Mouse (Mus musculus) lung, embryonic 15.5 days (tissue): ENCODE results near the gene BC035044. TPM values are rescaled to one million over a fixed set of nuclear protein-coding genes. Genes with fewer than 3 reads are reported as not detected.
"Not testable (repeated sequence)": the region's sequence is repeated elsewhere in the genome, so short reads cannot be mapped to it uniquely, and the experiment has no call there.

Source experiments
- ATAC-seq: fragments of 200-750 bp; cut with Nextera tagmentation; 2 replicates; pipeline ENCODE4 v1.8.0; 2017; ENCODE audit warnings: moderate number of reproducible peaks, borderline replicate concordance; ENCODE audit not compliant: low FRiP score, low TSS enrichment; ENCODE audit errors: extremely low read depth
- H3K27ac ChIP-seq: fragments of 300-500 bp; sonication (generic); 2 replicates; pipeline ENCODE4 v1.5.1; 2015; ENCODE audit warnings: moderate library complexity, mild to moderate bottlenecking, inconsistent platforms
- H3K27me3 ChIP-seq: fragments of 300-500 bp; sonication (generic); 2 replicates; pipeline ENCODE4 v1.6.1; 2015; ENCODE audit warnings: inconsistent platforms
- H3K36me3 ChIP-seq: fragments of 300-500 bp; sonication (generic); 2 replicates; pipeline ENCODE4 v1.6.1; 2015; ENCODE audit warnings: inconsistent platforms
- H3K4me1 ChIP-seq: fragments of 300-500 bp; sonication (generic); 2 replicates; pipeline ENCODE4 v1.6.1; 2015; ENCODE audit warnings: inconsistent platforms
- H3K4me2 ChIP-seq: fragments of 300-500 bp; sonication (generic); 2 replicates; pipeline ENCODE4 v1.6.1; 2015; ENCODE audit warnings: inconsistent platforms, mild to moderate bottlenecking, moderate library complexity
- H3K4me3 ChIP-seq: fragments of 300-500 bp; sonication (generic); 2 replicates; pipeline ENCODE4 v1.5.1; 2015; ENCODE audit warnings: mild to moderate bottlenecking, inconsistent platforms
- H3K9ac ChIP-seq: fragments of 300-500 bp; sonication (generic); 2 replicates; pipeline ENCODE4 v1.6.1; 2015; ENCODE audit warnings: inconsistent platforms
- H3K9me3 ChIP-seq: fragments of 300-500 bp; sonication (generic); 2 replicates; pipeline ENCODE4 v1.6.1; 2016; ENCODE audit warnings: inconsistent platforms
- WGBS: fragments of 180-500 bp; shearing (Covaris S2); methylation state at CpG from one replicate; pipeline ENCODE4 v1.1.7; 2015; 5-methylcytosine and 5-hydroxymethylcytosine counted together
- polyA plus RNA-seq: library from polyadenylated mRNA; unstranded; fragments of >200 nt; fragmentation: Nextera tagmentation; extraction: Ambion mirVana; gene quantifications from 2 replicates; pipeline ENCODE4 v1.2.1, GENCODE M21; 2015

Gene BC035044
- polyA plus RNA-seq: 0.83 and 1.4 TPM in 2 replicates

GRCm38 (mm10) chr6:128890948-128891355, at the start of gene BC035044:
TSS of gene BC035044 (minus strand) at chr6:128891126.
- H3K9me3 ChIP-seq: no peaks in the 10 kb centered on the region
- no peaks in the 10 kb centered on the region for H3K4me1 ChIP-seq
- no peak within 1 kb of the TSS for H3K9ac ChIP-seq
- H3K27ac ChIP-seq: no peak within 1 kb of the TSS
- no peak within 1 kb of the TSS for H3K4me3 ChIP-seq
- WGBS: 69% methylated on average over 2 of the region's 2 CpGs
- H3K27me3 ChIP-seq: no peaks in the 10 kb centered on the region
- no peak for ATAC-seq
- H3K4me2 ChIP-seq: no peak within 1 kb of the TSS
- no peaks in the 10 kb centered on the region for H3K36me3 ChIP-seq

GRCm38 (mm10) chr6:128935889-128936665, 45.2 kb upstream of the BC035044 start:
- not testable (repeated sequence) for H3K36me3 ChIP-seq, H3K4me3 ChIP-seq, H3K27ac ChIP-seq, H3K9ac ChIP-seq, H3K27me3 ChIP-seq, H3K9me3 ChIP-seq, H3K4me1 ChIP-seq, H3K4me2 ChIP-seq, ATAC-seq
- 87% methylated on average over 4 of the region's 13 CpGs for WGBS

- WGBS: 91% methylated on average over 4 of the region's 4 CpGs
- not testable (repeated sequence) for H3K4me2 ChIP-seq, H3K36me3 ChIP-seq, H3K4me3 ChIP-seq, ATAC-seq, H3K9me3 ChIP-seq, H3K9ac ChIP-seq, H3K4me1 ChIP-seq, H3K27me3 ChIP-seq
- peak within 1 kb of the TSS; percentile 37; the same call in 1 of the 2 replicates for H3K27ac ChIP-seq
These were observed 43.2 kb upstream of the BC035044 start, which contains the start of gene Clec2g for GRCm38 (mm10) chr6:128934081-128934480. TSS of gene Clec2g (plus strand) at chr6:128934381.

GRCm38 (mm10) chr6:128933050-128933449, 42.1 kb upstream of the BC035044 start:
- no peak overlapping the region for H3K4me2 ChIP-seq

GRCm38 (mm10) chr6:128917322-128917721, 26.4 kb upstream of the BC035044 start:
- Histone ChIP-seq H3K36me3 (no peaks in the 10 kb centered on the region), H3K27ac (no peak overlapping the region), H3K4me3 (no peak overlapping the region), H3K9me3 (no peaks in the 10 kb centered on the region), H3K4me1 (no peaks in the 10 kb centered on the region), H3K9ac (no peak overlapping the region), H3K4me2 (no peak overlapping the region), H3K27me3 (no peaks in the 10 kb centered on the region)
- ATAC-seq: no peak
- WGBS: 86% methylated on average over 2 of the region's 2 CpGs

More at GRCm38 (mm10) chr6:128933050-128933449, 42.1 kb upstream of the BC035044 start:
- ATAC-seq: peak; percentile 49; the same call in 1 of the 2 replicates
- H3K9ac ChIP-seq: no peak overlapping the region
- no peaks in the 10 kb centered on the region for H3K27me3 ChIP-seq
- H3K4me1 ChIP-seq: peaks cover 8% of the 10 kb centered on the region
- H3K27ac ChIP-seq: peak overlapping the region; percentile 37; the same call in 1 of the 2 replicates
- H3K9me3 ChIP-seq: no peaks in the 10 kb centered on the region
- no peak overlapping the region for H3K4me3 ChIP-seq
- WGBS: 23% methylated on average over 2 of the region's 2 CpGs
- H3K36me3 ChIP-seq: no peaks in the 10 kb centered on the region

- no peaks in the 10 kb centered on the region for H3K4me1 ChIP-seq
- WGBS: 72% methylated on average over 2 of the region's 2 CpGs
- no peak overlapping the region for H3K4me2 ChIP-seq
- no peak for ATAC-seq
- no peak overlapping the region for H3K9ac ChIP-seq
- H3K9me3 ChIP-seq: no peaks in the 10 kb centered on the region
- no peaks in the 10 kb centered on the region for H3K36me3 ChIP-seq
- no peak overlapping the region for H3K4me3 ChIP-seq
- no peaks in the 10 kb centered on the region for H3K27me3 ChIP-seq
- peak overlapping the region; percentile 31; the same call in 1 of the 2 replicates for H3K27ac ChIP-seq
These were observed 22.8 kb upstream of the BC035044 start for GRCm38 (mm10) chr6:128913598-128914254.

GRCm38 (mm10) chr6:128900796-128901552, 10.0 kb upstream of the BC035044 start:
- H3K4me1 ChIP-seq, H3K4me2 ChIP-seq, H3K27ac ChIP-seq, H3K9ac ChIP-seq, H3K9me3 ChIP-seq, H3K4me3 ChIP-seq, H3K36me3 ChIP-seq, H3K27me3 ChIP-seq: not testable (repeated sequence)
- 83% methylated on average over 5 of the region's 6 CpGs for WGBS
- peak; percentile 31; the same call in 1 of the 2 replicates for ATAC-seq

GRCm38 (mm10) chr6:128900044-128900443, 9.1 kb upstream of the BC035044 start:
- Histone ChIP-seq H3K9ac (no peak overlapping the region), H3K9me3 (no peaks in the 10 kb centered on the region), H3K4me2 (no peak overlapping the region), H3K36me3 (no peaks in the 10 kb centered on the region), H3K27me3 (no peaks in the 10 kb centered on the region), H3K27ac (no peak overlapping the region), H3K4me1 (no peaks in the 10 kb centered on the region), H3K4me3 (no peak overlapping the region)
- 82% methylated on average over 2 of the region's 2 CpGs for WGBS
- ATAC-seq: no peak

- no peak overlapping the region for H3K9ac ChIP-seq
- H3K9me3 ChIP-seq: no peaks in the 10 kb centered on the region
- 36% methylated on average over 3 of the region's 3 CpGs for WGBS
- H3K4me2 ChIP-seq: no peak overlapping the region
- no peaks in the 10 kb centered on the region for H3K4me1 ChIP-seq
- peak; percentile 71; the same call in 1 of the 2 replicates for ATAC-seq
- H3K36me3 ChIP-seq: no peaks in the 10 kb centered on the region
- H3K27ac ChIP-seq: no peak overlapping the region
- no peaks in the 10 kb centered on the region for H3K27me3 ChIP-seq
- H3K4me3 ChIP-seq: no peak overlapping the region
These were observed 4.6 kb upstream of the BC035044 start for GRCm38 (mm10) chr6:128895404-128896001.

GRCm38 (mm10) chr6:128888834-128889233, 2.1 kb downstream of the BC035044 start:
- WGBS: 69% methylated on average over 5 of the region's 5 CpGs
- Histone ChIP-seq H3K4me3 (no peak overlapping the region), H3K27ac (no peak overlapping the region), H3K4me1 (no peaks in the 10 kb centered on the region), H3K36me3 (no peaks in the 10 kb centered on the region), H3K4me2 (no peak overlapping the region), H3K9me3 (no peaks in the 10 kb centered on the region), H3K27me3 (no peaks in the 10 kb centered on the region), H3K9ac (no peak overlapping the region)
- no peak for ATAC-seq

GRCm38 (mm10) chr6:128887091-128887790, 3.7 kb downstream of the BC035044 start, which contains the start of gene Clec2i:
TSS of gene Clec2i (plus strand) at chr6:128887588.
- H3K4me1 ChIP-seq, H3K9me3 ChIP-seq, H3K4me3 ChIP-seq, H3K27ac ChIP-seq, H3K27me3 ChIP-seq, H3K4me2 ChIP-seq, ATAC-seq, H3K36me3 ChIP-seq, H3K9ac ChIP-seq: not testable (repeated sequence)
- 81% methylated on average over 6 of the region's 6 CpGs for WGBS
